Mouse (Mus musculus) intestine, postnatal 0 days (tissue): ENCODE measurements around the gene Nrxn3. TPM values are rescaled to one million over a fixed set of nuclear protein-coding genes. Genes with fewer than 3 reads are reported as not detected.
A peak's percentile ranks its signal among the peaks of the same experiment; 100 is the strongest.

ENCODE experiments used
- ATAC-seq: fragments of 200-750 bp; cut with Nextera tagmentation; 2 replicates; pipeline ENCODE4 v1.8.0; 2017; ENCODE audit warnings: mild to moderate bottlenecking, moderate TSS enrichment, moderate library complexity
- H3K27ac ChIP-seq: fragments of 300-500 bp; sonication (generic); 2 replicates; pipeline ENCODE4 v1.5.1; 2014; ENCODE audit warnings: mild to moderate bottlenecking, low read depth, low read length, moderate library complexity
- H3K27me3 ChIP-seq: fragments of 300-500 bp; sonication (generic); replicated peaks from 2 replicates; pipeline ENCODE4 v1.6.1; 2014; ENCODE audit warnings: low read length, mixed read lengths; ENCODE audit not compliant: control insufficient read depth, insufficient read depth
- H3K36me3 ChIP-seq: fragments of 300-500 bp; sonication (generic); 2 replicates; pipeline ENCODE4 v1.6.1; 2014; ENCODE audit warnings: mild to moderate bottlenecking, moderate library complexity; ENCODE audit not compliant: control insufficient read depth, insufficient read depth
- H3K4me1 ChIP-seq: fragments of 300-500 bp; sonication (generic); replicated peaks from 2 replicates; pipeline ENCODE4 v1.6.1; 2014; ENCODE audit warnings: antibody characterized with exemption, low read length, mixed read lengths; ENCODE audit not compliant: control insufficient read depth, insufficient read depth
- H3K4me2 ChIP-seq: fragments of 300-500 bp; sonication (generic); replicated peaks from 2 replicates; pipeline ENCODE4 v1.6.1; 2014; ENCODE audit warnings: low read depth, mild to moderate bottlenecking, moderate library complexity
- H3K4me3 ChIP-seq: fragments of 300-500 bp; sonication (generic); 2 replicates; pipeline ENCODE4 v1.5.1; 2014; ENCODE audit warnings: low read depth, low read length
- H3K9ac ChIP-seq: fragments of 300-500 bp; sonication (generic); 2 replicates; pipeline ENCODE4 v1.6.1; 2014; ENCODE audit warnings: mild to moderate bottlenecking, low read depth, low read length
- H3K9me3 ChIP-seq: fragments of 300-500 bp; sonication (generic); 2 replicates; pipeline ENCODE4 v1.6.1; 2016; ENCODE audit warnings: mixed run types; ENCODE audit not compliant: control insufficient read depth
- CTCF ChIP-seq: sonication (generic); IDR thresholded peaks from 2 replicates; pipeline ENCODE4 v1.5.1; 2016; ENCODE audit warnings: low read depth, mild to moderate bottlenecking, control low read depth, antibody characterized with exemption, moderate library complexity
- WGBS: fragments of 180-500 bp; shearing (Covaris S2); extraction: QIAGEN DNeasy Blood & Tissue Kit; methylation state at CpG from one replicate; pipeline ENCODE4 v1.1.7; 2014; 5-methylcytosine and 5-hydroxymethylcytosine counted together
- polyA plus RNA-seq: library from polyadenylated mRNA; unstranded; fragments of >200 nt; fragmentation: Nextera tagmentation; extraction: Ambion mirVana; gene quantifications from 2 replicates; pipeline ENCODE4 v1.2.1, GENCODE M21; 2015

Nrxn3 gene
- polyA plus RNA-seq, 1 experiment from 2014 or later: 0.47 TPM

DNA sequence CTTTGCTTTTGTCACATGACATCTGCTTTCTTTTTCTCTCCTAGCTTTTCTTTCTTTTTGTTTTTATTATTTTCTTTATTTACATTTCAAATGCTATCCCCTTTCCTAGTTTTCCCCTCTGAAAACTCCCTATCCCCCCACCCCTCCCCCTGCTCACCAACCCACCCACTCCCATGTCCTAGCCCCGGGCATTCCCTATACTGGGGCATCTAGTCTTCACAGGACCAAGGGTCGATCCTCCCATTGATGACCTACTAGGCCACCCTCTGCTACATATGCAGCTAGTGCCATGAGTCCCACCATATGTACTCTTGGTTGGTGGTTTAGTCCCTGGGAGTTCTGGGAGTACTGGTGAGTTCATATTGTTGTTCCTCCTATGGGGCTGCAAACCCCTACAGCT is 655.0 kb downstream of the Nrxn3 start:
- no peak overlapping the region for H3K27ac ChIP-seq
- no peaks in the 10 kb centered on the region for H3K27me3 ChIP-seq
- ATAC-seq: no peak
- H3K9me3 ChIP-seq: no peaks in the 10 kb centered on the region
- H3K9ac ChIP-seq: no peak overlapping the region
- H3K36me3 ChIP-seq: no peaks in the 10 kb centered on the region
- TF ChIP-seq CTCF: no peak
- WGBS: 90% methylated on average over 2 of the region's 2 CpGs
- no peak overlapping the region for H3K4me3 ChIP-seq
- no peaks in the 10 kb centered on the region for H3K4me1 ChIP-seq
- H3K4me2 ChIP-seq: no peak overlapping the region

- Histone ChIP-seq H3K27ac (no peak overlapping the region), H3K9ac (no peak overlapping the region), H3K4me1 (no peaks in the 10 kb centered on the region), H3K27me3 (no peaks in the 10 kb centered on the region), H3K9me3 (no peaks in the 10 kb centered on the region), H3K36me3 (no peaks in the 10 kb centered on the region), H3K4me2 (no peak overlapping the region), H3K4me3 (no peak overlapping the region)
- TF ChIP-seq CTCF: peak; percentile 61
- WGBS: 12% methylated on average over 3 of the region's 3 CpGs
- no peak for ATAC-seq
Measured at GRCm38 (mm10) chr12:89383254-89383653, 660.6 kb downstream of the Nrxn3 start.

DNA sequence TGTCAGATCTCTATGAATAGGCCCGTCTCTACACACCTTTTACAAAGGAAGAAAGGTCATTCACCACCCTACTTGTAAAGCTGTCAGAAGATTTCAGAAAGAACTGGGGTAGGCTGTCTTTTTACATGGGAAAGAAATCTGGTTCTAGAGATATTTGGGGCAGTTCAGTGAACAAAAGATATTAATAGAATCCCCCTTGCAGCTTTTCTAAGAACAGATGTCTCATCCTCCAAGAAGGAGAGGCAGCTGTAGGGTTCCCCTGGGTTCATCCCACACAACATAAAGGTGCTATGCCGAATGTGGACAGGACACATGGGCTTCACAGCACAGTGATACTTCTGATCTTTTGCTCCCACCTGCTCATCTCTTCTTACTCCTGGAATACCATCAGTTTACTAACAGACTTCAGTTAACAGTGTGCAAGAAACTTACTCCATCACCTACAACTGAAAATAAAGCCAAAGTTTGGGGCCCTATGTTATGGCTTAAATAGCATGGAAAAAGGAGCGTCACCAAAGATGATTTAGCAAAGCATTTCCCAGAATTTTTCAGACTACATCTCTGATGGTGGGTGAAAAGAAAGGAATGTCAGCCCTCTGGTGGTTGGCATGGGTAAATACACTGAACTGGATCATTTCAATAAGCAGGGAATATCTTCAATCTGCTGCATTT is 672.6 kb downstream of the Nrxn3 start:
- Histone ChIP-seq H3K4me2 (no peak overlapping the region), H3K4me1 (no peaks in the 10 kb centered on the region), H3K27me3 (no peaks in the 10 kb centered on the region), H3K4me3 (no peak overlapping the region), H3K9me3 (no peaks in the 10 kb centered on the region), H3K9ac (no peak overlapping the region), H3K36me3 (no peaks in the 10 kb centered on the region), H3K27ac (no peak overlapping the region)
- TF ChIP-seq CTCF: peak; percentile 69
- no peak for ATAC-seq
- 65% methylated on average over 3 of the region's 3 CpGs for WGBS

GRCm38 (mm10) chr12:89436519-89436918 is 713.8 kb downstream of the Nrxn3 start:
- H3K36me3 ChIP-seq: no peaks in the 10 kb centered on the region
- no peak overlapping the region for H3K9ac ChIP-seq
- no peak for ATAC-seq
- no peaks in the 10 kb centered on the region for H3K27me3 ChIP-seq
- H3K27ac ChIP-seq: no peak overlapping the region
- no peak overlapping the region for H3K4me2 ChIP-seq
- no peak for TF ChIP-seq CTCF
- no peaks in the 10 kb centered on the region for H3K4me1 ChIP-seq
- H3K4me3 ChIP-seq: no peak overlapping the region
- H3K9me3 ChIP-seq: no peaks in the 10 kb centered on the region

GRCm38 (mm10) chr12:89442323-89443038 is 719.8 kb downstream of the Nrxn3 start:
- TF ChIP-seq CTCF: no peak
- WGBS: 73% methylated on average over 2 of the region's 2 CpGs
- no peak overlapping the region for H3K4me3 ChIP-seq
- no peaks in the 10 kb centered on the region for H3K27me3 ChIP-seq
- H3K4me1 ChIP-seq: no peaks in the 10 kb centered on the region
- no peak overlapping the region for H3K27ac ChIP-seq
- no peak for ATAC-seq
- H3K36me3 ChIP-seq: no peaks in the 10 kb centered on the region
- no peak overlapping the region for H3K9ac ChIP-seq
- H3K9me3 ChIP-seq: no peaks in the 10 kb centered on the region
- no peak overlapping the region for H3K4me2 ChIP-seq

- Histone ChIP-seq H3K27me3 (no peaks in the 10 kb centered on the region), H3K27ac (no peak overlapping the region), H3K4me2 (no peak overlapping the region), H3K9me3 (no peaks in the 10 kb centered on the region), H3K4me3 (no peak overlapping the region), H3K36me3 (no peaks in the 10 kb centered on the region), H3K9ac (no peak overlapping the region), H3K4me1 (no peaks in the 10 kb centered on the region)
- TF ChIP-seq CTCF: peak; percentile 72
- WGBS: 3% methylated on average over 2 of the region's 2 CpGs
- no peak for ATAC-seq
Measured at GRCm38 (mm10) chr12:89450667-89451298, 728.1 kb downstream of the Nrxn3 start.
